Mouse (Mus musculus) retina, adult 2 months (tissue): ENCODE data around the gene Prss44.
A peak's percentile ranks its signal among the peaks of the same experiment; 100 is the strongest.
"Not testable (repeated sequence)": the region's sequence is repeated elsewhere in the genome, so short reads cannot be mapped to it uniquely, and the experiment has no call there.

Experiments
- DNase-seq: peaks from one replicate; pipeline ENCODE4 v3.0.0-alpha.2; 2012; ENCODE audit warnings: low read depth, low spot score

Prss44 gene

DNA sequence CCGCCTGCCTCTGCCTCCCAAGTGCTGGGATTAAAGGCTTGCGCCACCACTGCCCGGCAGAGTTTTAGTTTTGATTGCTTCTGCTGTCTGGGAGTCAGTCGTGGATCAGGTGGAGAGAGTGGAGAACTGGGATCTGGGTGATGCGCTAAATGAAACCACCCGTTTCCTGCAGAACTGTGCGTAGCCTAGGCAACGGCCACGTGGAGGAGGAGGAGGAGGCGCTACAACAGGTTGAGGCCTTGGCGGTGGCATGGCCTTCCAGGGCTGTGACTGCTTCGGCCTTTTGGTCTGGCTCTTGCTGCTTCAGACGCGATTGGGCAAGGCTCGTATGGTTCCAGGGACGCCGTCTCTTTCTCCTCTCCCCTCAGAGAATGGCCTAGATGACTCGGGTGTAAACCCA lies at the start of gene Prss44:
Prss44 (plus strand) TSS at position 206 of the 400 bp plus-strand sequence.
- DNase-seq, result no peak

GRCm38 (mm10) chr9:110772336-110772735 lies 41.5 kb upstream of the Prss44 start:
- DNase-seq, result no peak

GRCm38 (mm10) chr9:110774403-110775268 lies 39.2 kb upstream of the Prss44 start:
- DNase-seq, result no peak

DNA sequence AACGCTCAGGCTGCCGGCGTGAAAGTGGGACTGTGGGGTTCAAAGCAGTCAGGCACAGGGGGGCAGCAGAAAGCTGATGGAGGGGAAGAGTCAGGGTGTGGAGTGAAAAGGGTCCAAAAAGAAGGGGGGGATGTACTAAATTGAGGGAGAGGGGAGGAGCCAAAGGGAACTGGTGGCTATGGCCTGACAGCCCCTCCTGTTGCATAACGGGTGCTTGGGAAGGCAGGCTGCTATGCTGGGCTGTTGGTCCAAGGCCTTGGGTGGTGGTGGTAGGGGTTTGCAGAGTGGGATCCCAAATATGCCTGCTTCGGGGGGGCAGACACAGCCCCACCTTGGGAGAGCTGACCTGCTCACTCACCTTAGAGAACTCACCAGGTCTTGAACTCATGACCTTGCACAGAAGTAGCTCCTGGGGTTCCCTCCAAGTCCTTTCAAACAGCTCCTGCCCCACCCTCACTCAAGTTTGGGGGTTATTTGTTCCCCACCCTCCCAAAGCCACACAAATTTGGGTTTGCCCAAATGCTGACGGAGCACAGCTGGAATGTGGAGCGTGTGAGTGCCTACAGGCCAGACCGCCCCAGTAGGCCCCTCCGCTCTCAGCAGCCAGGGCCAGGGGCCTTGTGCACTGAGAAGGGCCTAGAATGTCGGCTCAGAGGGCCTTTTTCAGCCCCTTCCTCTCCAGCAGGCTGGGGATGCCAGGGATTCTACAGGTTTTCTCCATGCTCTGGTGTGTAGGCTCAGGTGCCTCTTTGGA lies 38.3 kb upstream of the Prss44 start:
- no peak for DNase-seq

GRCm38 (mm10) chr9:110778100-110778499 lies 35.7 kb upstream of the Prss44 start:
- DNase-seq, result no peak

- DNase-seq, result no peak
Observed at GRCm38 (mm10) chr9:110778559-110778958, 35.2 kb upstream of the Prss44 start.

GRCm38 (mm10) chr9:110779242-110779913 lies 34.4 kb upstream of the Prss44 start:
- no peak for DNase-seq

- DNase-seq, result peak; percentile 76
Observed at GRCm38 (mm10) chr9:110781256-110781721, 32.5 kb upstream of the Prss44 start.

- peak; percentile 26 for DNase-seq
Observed at GRCm38 (mm10) chr9:110781731-110782130, 32.1 kb upstream of the Prss44 start.

GRCm38 (mm10) chr9:110783611-110784010 lies 30.2 kb upstream of the Prss44 start:
- DNase-seq, result no peak

GRCm38 (mm10) chr9:110788169-110788568 lies 25.6 kb upstream of the Prss44 start:
- DNase-seq, result no peak

DNA sequence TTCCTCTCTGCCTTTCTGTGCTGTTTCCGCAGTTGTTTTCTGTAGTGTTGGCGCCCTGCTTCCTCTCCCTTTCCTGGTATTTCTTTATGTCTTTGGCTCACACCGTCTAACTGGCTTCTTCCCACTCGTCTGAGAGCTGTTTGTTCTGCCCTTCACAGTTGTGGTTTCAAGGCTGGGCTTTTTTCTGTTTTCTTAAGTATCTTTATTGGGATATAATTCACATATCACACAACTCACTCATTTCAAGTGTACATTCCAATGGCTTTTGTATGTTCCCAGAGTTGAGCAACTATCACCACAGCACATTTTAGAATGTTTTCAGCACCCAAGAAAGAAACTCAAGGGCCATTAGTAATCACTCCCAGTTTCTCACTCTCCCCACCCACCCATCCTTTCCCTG lies 23.3 kb upstream of the Prss44 start:
- DNase-seq, result no peak

DNA sequence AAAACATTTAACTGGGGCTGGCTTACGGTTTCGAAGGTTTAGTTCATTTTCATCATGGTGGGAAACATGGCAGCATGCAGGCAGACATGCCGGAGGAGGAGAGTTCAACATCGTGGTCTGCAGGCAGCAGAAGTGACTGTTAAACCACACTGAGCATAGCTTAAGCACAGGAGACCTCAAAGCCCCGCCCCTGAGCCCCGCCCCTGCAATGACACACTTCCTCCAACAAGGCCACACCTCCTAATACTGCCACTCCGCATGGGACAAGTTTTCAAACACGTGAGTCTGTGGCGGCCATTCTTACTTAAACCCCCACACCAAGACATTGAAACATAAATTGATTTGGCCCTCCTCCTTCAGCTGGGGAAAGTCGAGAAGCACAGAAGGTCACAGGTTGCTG lies 16.8 kb upstream of the Prss44 start:
- no peak for DNase-seq

DNA sequence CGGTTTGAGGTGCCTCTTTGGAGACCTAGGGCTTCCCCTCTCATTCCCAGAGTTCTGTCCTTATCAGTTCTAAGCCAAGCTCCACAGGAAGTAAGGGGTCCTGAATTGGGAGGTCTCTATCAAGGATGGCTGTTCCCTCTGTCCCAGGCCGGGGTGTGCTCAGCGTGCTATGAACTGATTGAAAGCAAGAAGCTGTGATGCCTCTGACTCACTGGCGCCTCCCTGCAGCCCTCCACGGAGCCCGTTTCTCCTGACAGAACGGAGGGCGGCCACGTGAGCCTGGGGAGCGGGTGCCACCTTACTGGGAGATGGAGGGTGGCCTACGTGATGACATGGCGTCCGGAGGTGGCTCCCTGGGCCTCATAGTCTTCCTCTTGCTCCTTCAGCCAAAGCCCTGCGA lies 15.9 kb upstream of the Prss44 start, which contains the start of gene Prss42:
Prss42 (plus strand) TSS at position 301 of the 400 bp plus-strand sequence.
- no peak for DNase-seq

- no peak for DNase-seq
Observed at GRCm38 (mm10) chr9:110800834-110801479, 12.8 kb upstream of the Prss44 start.

- no peak for DNase-seq
Observed at GRCm38 (mm10) chr9:110803294-110803693, 10.5 kb upstream of the Prss44 start.

DNA sequence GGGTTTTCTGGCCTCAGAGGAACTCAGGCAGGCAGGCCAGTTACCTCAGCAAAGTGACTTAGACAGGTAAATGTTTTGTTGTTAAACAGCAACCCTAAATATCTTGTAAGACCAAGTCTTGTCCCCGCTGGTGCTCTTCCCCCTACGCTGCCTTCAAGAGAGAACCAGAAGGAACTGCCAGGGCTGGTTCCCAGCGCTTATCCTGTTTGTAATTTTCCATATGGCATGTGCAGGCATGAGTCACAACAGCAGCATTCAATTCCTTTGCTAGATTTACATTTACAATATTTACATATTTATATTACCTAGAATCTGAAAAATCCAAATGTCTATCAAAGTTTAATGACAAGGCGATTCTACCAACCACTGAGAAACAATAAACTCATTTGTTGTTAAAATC lies 3.7 kb upstream of the Prss44 start:
- DNase-seq, result no peak

DNA sequence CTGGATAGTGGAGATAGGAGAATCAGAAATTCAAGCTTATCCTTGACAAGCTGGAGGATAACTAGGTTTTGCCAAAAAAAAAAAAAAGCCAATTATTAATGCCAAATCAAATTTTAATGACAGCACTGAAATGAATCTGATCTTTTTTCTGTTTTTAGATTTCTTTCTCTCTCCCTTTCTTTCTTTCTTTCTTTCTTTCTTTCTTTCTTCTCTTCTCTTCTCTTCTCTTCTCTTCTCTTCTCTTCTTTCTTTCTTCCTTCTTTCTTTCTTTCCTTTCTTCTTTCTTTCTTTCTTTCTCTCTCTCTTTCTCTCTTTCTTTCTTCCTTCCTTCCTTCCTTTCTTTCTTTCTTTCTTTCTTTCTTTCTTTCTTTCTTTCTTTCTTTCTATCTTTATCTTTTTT lies 6.8 kb downstream of the Prss44 start:
- not testable (repeated sequence) for DNase-seq

GRCm38 (mm10) chr9:110821436-110821835 lies 7.6 kb downstream of the Prss44 start:
- no peak for DNase-seq

GRCm38 (mm10) chr9:110825426-110825825 lies 11.6 kb downstream of the Prss44 start:
- DNase-seq, result no peak

GRCm38 (mm10) chr9:110825832-110826231 lies 12.0 kb downstream of the Prss44 start:
- DNase-seq, result no peak
